Mouse (Mus musculus): ENCODE measurements around the gene Tspoap1. TPM values are rescaled to one million over a fixed set of nuclear protein-coding genes. Genes with fewer than 3 reads are reported as not detected.

Tspoap1 gene
- polyA plus RNA-seq, 1 experiment from 2014 or later: 1.2 TPM

- Histone ChIP-seq H3K27me3 (ENCODE audit: insufficient read depth, low read length) (no peaks in the 10 kb centered on the region), H3K4me3 (ENCODE audit: low read depth, low read length) (peak overlapping the region; percentile 19), H3K27ac (ENCODE audit: low read depth) (peak overlapping the region; percentile 84), H3K4me2 (ENCODE audit: low read depth, low read length) (peak overlapping the region; percentile 62), H3K9me3 (ENCODE audit: low read length) (no peaks in the 10 kb centered on the region), H3K4me1 (ENCODE audit: insufficient read depth) (peaks cover 39% of the 10 kb centered on the region), H3K9ac (replicated peaks) (peak overlapping the region; percentile 55), H3K36me3 (replicated peaks; ENCODE audit: insufficient read depth, low read length) (peaks cover 13% of the 10 kb centered on the region; the same call in 1 of the 2 replicates)
- TF ChIP-seq EP300 (IDR thresholded peaks at IDR 0.05; ENCODE audit: low read depth) (no peak), CTCF (IDR thresholded peaks at IDR 0.05; ENCODE audit: low read depth) (no peak)
- DNase-seq: no peak
- WGBS (ENCODE audit: insufficient replicate concordance): 58% methylated on average over 18 of the region's 18 CpGs
- no peak for ATAC-seq
These were observed 31.3 kb upstream of the Tspoap1 start for GRCm38 (mm10) chr11:87728850-87729592.

- WGBS (ENCODE audit: insufficient replicate concordance): 57% methylated on average over 13 of the region's 13 CpGs
- H3K4me1 ChIP-seq (ENCODE audit: insufficient read depth): peaks cover 46% of the 10 kb centered on the region
- TF ChIP-seq EP300 (IDR thresholded peaks at IDR 0.05; ENCODE audit: low read depth) (peak; percentile 96), CTCF (IDR thresholded peaks at IDR 0.05; ENCODE audit: low read depth) (no peak)
- DNase-seq (peak; percentile 28), ATAC-seq (peak; percentile 28)
- peak overlapping the region; percentile 19 for H3K4me3 ChIP-seq (ENCODE audit: low read depth, low read length)
- H3K9ac ChIP-seq (replicated peaks): peak overlapping the region; percentile 55
- H3K27ac ChIP-seq (ENCODE audit: low read depth): peak overlapping the region; percentile 84
- peaks cover 15% of the 10 kb centered on the region; the same call in 1 of the 2 replicates for H3K36me3 ChIP-seq (replicated peaks; ENCODE audit: insufficient read depth, low read length)
- peak overlapping the region; percentile 62 for H3K4me2 ChIP-seq (ENCODE audit: low read depth, low read length)
- no peaks in the 10 kb centered on the region for H3K9me3 ChIP-seq (ENCODE audit: low read length)
- H3K27me3 ChIP-seq (ENCODE audit: insufficient read depth, low read length): no peaks in the 10 kb centered on the region
These were observed 30.7 kb upstream of the Tspoap1 start for GRCm38 (mm10) chr11:87729593-87730185.

GRCm38 (mm10) chr11:87730652-87731310 is 29.6 kb upstream of the Tspoap1 start:
- H3K36me3 ChIP-seq (replicated peaks; ENCODE audit: insufficient read depth, low read length): peaks cover 15% of the 10 kb centered on the region; the same call in 1 of the 2 replicates
- WGBS (ENCODE audit: insufficient replicate concordance): 69% methylated on average over 10 of the region's 10 CpGs
- TF ChIP-seq CTCF (IDR thresholded peaks at IDR 0.05; ENCODE audit: low read depth): no peak
- TF ChIP-seq EP300 (IDR thresholded peaks at IDR 0.05; ENCODE audit: low read depth): no peak
- H3K27me3 ChIP-seq (ENCODE audit: insufficient read depth, low read length): no peaks in the 10 kb centered on the region
- peaks cover 49% of the 10 kb centered on the region for H3K4me1 ChIP-seq (ENCODE audit: insufficient read depth)
- no peak overlapping the region for H3K27ac ChIP-seq (ENCODE audit: low read depth)
- no peaks in the 10 kb centered on the region for H3K9me3 ChIP-seq (ENCODE audit: low read length)
- ATAC-seq (no peak), DNase-seq (peak; percentile 23)
- H3K4me3 ChIP-seq (ENCODE audit: low read depth, low read length): no peak overlapping the region
- peak overlapping the region; percentile 62 for H3K4me2 ChIP-seq (ENCODE audit: low read depth, low read length)
- H3K9ac ChIP-seq (replicated peaks): no peak overlapping the region

- Histone ChIP-seq H3K27ac (ENCODE audit: low read depth) (peak overlapping the region; percentile 82), H3K27me3 (ENCODE audit: insufficient read depth, low read length) (no peaks in the 10 kb centered on the region), H3K4me2 (ENCODE audit: low read depth, low read length) (peak overlapping the region; percentile 58), H3K9ac (replicated peaks) (peak overlapping the region; percentile 53; the same call in 1 of the 2 replicates), H3K4me3 (ENCODE audit: low read depth, low read length) (peak overlapping the region; percentile 17), H3K4me1 (ENCODE audit: insufficient read depth) (peaks cover 41% of the 10 kb centered on the region), H3K9me3 (ENCODE audit: low read length) (no peaks in the 10 kb centered on the region), H3K36me3 (replicated peaks; ENCODE audit: insufficient read depth, low read length) (peaks cover 20% of the 10 kb centered on the region)
- DNase-seq (no peak), ATAC-seq (no peak)
- TF ChIP-seq EP300 (IDR thresholded peaks at IDR 0.05; ENCODE audit: low read depth) (no peak), CTCF (IDR thresholded peaks at IDR 0.05; ENCODE audit: low read depth) (no peak)
- 27% methylated on average over 5 of the region's 5 CpGs for WGBS (ENCODE audit: insufficient replicate concordance)
These were observed 26.0 kb upstream of the Tspoap1 start for GRCm38 (mm10) chr11:87734346-87734745.

- TF ChIP-seq EP300 (IDR thresholded peaks at IDR 0.05; ENCODE audit: low read depth) (no peak), CTCF (IDR thresholded peaks at IDR 0.05; ENCODE audit: low read depth) (no peak)
- DNase-seq (peak; percentile 19), ATAC-seq (no peak)
- Histone ChIP-seq H3K27me3 (ENCODE audit: insufficient read depth, low read length) (no peaks in the 10 kb centered on the region), H3K4me2 (ENCODE audit: low read depth, low read length) (peak overlapping the region; percentile 80; the same call in 1 of the 2 replicates), H3K9me3 (ENCODE audit: low read length) (no peaks in the 10 kb centered on the region), H3K9ac (replicated peaks) (peak overlapping the region; percentile 60; the same call in 1 of the 2 replicates), H3K4me1 (ENCODE audit: insufficient read depth) (peaks cover 33% of the 10 kb centered on the region), H3K27ac (ENCODE audit: low read depth) (peak overlapping the region; percentile 82), H3K36me3 (replicated peaks; ENCODE audit: insufficient read depth, low read length) (peaks cover 34% of the 10 kb centered on the region), H3K4me3 (ENCODE audit: low read depth, low read length) (no peak overlapping the region)
- 47% methylated on average over 6 of the region's 6 CpGs for WGBS (ENCODE audit: insufficient replicate concordance)
These were observed 24.6 kb upstream of the Tspoap1 start for GRCm38 (mm10) chr11:87735691-87736090.

GRCm38 (mm10) chr11:87736647-87737134 is 23.6 kb upstream of the Tspoap1 start:
- Histone ChIP-seq H3K27ac (ENCODE audit: low read depth) (peak overlapping the region; percentile 82), H3K9me3 (ENCODE audit: low read length) (no peaks in the 10 kb centered on the region), H3K4me3 (ENCODE audit: low read depth, low read length) (peak overlapping the region; percentile 93), H3K4me2 (ENCODE audit: low read depth, low read length) (peak overlapping the region; percentile 80), H3K9ac (replicated peaks) (peak overlapping the region; percentile 60), H3K36me3 (replicated peaks; ENCODE audit: insufficient read depth, low read length) (peaks cover 35% of the 10 kb centered on the region), H3K27me3 (ENCODE audit: insufficient read depth, low read length) (no peaks in the 10 kb centered on the region), H3K4me1 (ENCODE audit: insufficient read depth) (peaks cover 33% of the 10 kb centered on the region)
- TF ChIP-seq EP300 (IDR thresholded peaks at IDR 0.05; ENCODE audit: low read depth): peak; percentile 60
- no peak for TF ChIP-seq CTCF (IDR thresholded peaks at IDR 0.05; ENCODE audit: low read depth)
- ATAC-seq (peak; percentile 69), DNase-seq (peak; percentile 80)
- WGBS (ENCODE audit: insufficient replicate concordance): 2% methylated on average over 31 of the region's 31 CpGs

Data from liver, postnatal 0 days (tissue).